Mouse (Mus musculus) spleen, adult 2 months (tissue): Measurements from ENCODE around the gene Lrrc1.

Experiments used
- CTCF ChIP-seq: fragments of 200-500 bp; IDR thresholded peaks from 2 replicates; pipeline ENCODE4 v1.5.1; 2011; ENCODE audit warnings: mild to moderate bottlenecking, inconsistent platforms; ENCODE audit not compliant: insufficient read depth, insufficient read length, insufficient replicate concordance; ENCODE audit errors: extremely low read depth
- POLR2A ChIP-seq: fragments of 200-500 bp; IDR thresholded peaks from 2 replicates; pipeline ENCODE4 v1.6.1; 2011; ENCODE audit warnings: low read depth, low read length, inconsistent platforms

DNA sequence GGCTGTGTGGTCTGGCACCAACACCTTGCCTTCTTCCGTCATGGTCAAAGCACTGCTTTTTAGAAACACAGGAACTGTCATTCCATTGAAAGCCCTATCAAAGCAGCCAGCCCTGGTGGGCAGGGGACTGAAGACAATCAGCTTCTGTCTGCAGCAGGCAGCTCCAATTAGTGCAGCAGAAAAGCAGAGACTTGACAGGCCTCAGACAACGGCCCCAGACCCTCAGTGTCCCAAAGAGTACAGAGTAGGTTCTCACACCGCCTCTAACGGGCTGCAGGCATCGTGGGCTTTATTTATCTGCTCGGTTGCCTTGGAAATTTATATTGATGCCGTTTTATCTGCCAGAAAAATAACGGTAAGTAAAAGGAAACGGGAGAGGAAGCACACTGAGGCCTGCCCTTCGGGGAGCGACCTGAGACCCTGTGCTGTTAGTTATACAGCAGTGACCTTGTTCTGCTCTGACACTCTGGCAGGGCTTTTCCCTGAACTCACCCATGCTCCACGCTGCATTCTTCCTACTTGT lies 48.1 kb downstream of the Lrrc1 start:
- TF ChIP-seq CTCF (no peak), POLR2A (no peak)
